22 mouse cellular contexts compared by ENCODE assay signal in genomic region chr6:67791393-67791792, GRCm38 (mm10).
A peak's percentile ranks its signal among the peaks of the same experiment; 100 is the strongest.
DNase-seq lines count a peak whose midpoint lies in the region; ATAC-seq and TF ChIP-seq lines count a peak whose summit lies in the region.
"Had no signal": no experiment of that assay in that cellular context is flagged by ENCODE, and none has a peak within 500 bp of the region (broad histone marks: within the 10 kb centered on the region; RNA-seq: fewer than 3 reads in every experiment).

No protein-coding gene starts in this region.

- H3K4me3 ChIP-seq in midbrain, embryonic 14.5 days (replicated peaks; ENCODE audit: low read depth, low read length): no peak overlapping the region
- H3K4me3 ChIP-seq in midbrain, embryonic 10.5 days: no peak overlapping the region
- no peak overlapping the region for H3K4me3 ChIP-seq in CH12.LX (replicated peaks in 1 of 3; ENCODE audit: low read depth in 2 of 3, low read length in 2 of 3, poor library complexity in 1 of 3)
- H3K4me3 ChIP-seq in heart, adult 2 months: no peak overlapping the region

- H3K36me3 ChIP-seq in midbrain, embryonic 14.5 days (ENCODE audit: control insufficient read depth, insufficient read depth, low read length): no peaks in the 10 kb centered on the region
- no peaks in the 10 kb centered on the region for H3K36me3 ChIP-seq in midbrain, embryonic 10.5 days
- H3K36me3 ChIP-seq in CH12.LX (replicated peaks in 1 of 2; ENCODE audit: control insufficient read depth in 1 of 2, insufficient read depth in 1 of 2, low read length in 1 of 2): no peaks in the 10 kb centered on the region
- no peaks in the 10 kb centered on the region for H3K36me3 ChIP-seq in splenic B cell, adult 2 months (ENCODE audit: control insufficient read depth, insufficient read depth, low read length, poor library complexity, severe bottlenecking)
- H3K36me3 ChIP-seq in heart, adult 2 months (ENCODE audit: control insufficient read depth, insufficient read depth, low read length): no peaks in the 10 kb centered on the region
- H3K36me3 ChIP-seq: G1E had no signal

- TF ChIP-seq CTCF in CH12.LX (conservative IDR thresholded peaks at IDR 0.05 in 1 of 2, IDR thresholded peaks at IDR 0.05 in 1 of 2; ENCODE audit: low read depth in 2 of 2, low read length in 2 of 2): no peak
- TF ChIP-seq CTCF in heart, adult 2 months (IDR thresholded peaks at IDR 0.05): no peak

- no peak for TF ChIP-seq POLR2A in CH12.LX (IDR thresholded peaks at IDR 0.05; ENCODE audit: low read depth, low read length)
- no peak for TF ChIP-seq POLR2A in heart, adult 2 months (IDR thresholded peaks at IDR 0.05; ENCODE audit: insufficient read depth, low read depth, low read length)

- no peaks in the 10 kb centered on the region for H3K9me3 ChIP-seq in midbrain, embryonic 14.5 days (ENCODE audit: control insufficient read depth, low read length)
- H3K9me3 ChIP-seq in midbrain, embryonic 10.5 days (replicated peaks): no peaks in the 10 kb centered on the region
- no peaks in the 10 kb centered on the region for H3K9me3 ChIP-seq in CH12.LX (replicated peaks; ENCODE audit: low read length)
- H3K9me3 ChIP-seq: G1E had no signal

- dilution Hi-C loops in CH12.LX (cut with MboI; ENCODE audit: extremely low pct_ligation_motif_present, extremely low pct_unique_long_range_greater_than_20kb, low sequenced_read_pairs): no loop called here

- H3K27me3 ChIP-seq in midbrain, embryonic 14.5 days (ENCODE audit: control insufficient read depth, insufficient read depth, low read length): no peaks in the 10 kb centered on the region
- H3K27me3 ChIP-seq in midbrain, embryonic 10.5 days (ENCODE audit: low read depth, poor library complexity, severe bottlenecking): no peaks in the 10 kb centered on the region
- no peaks in the 10 kb centered on the region for H3K27me3 ChIP-seq in CH12.LX (replicated peaks)
- no peaks in the 10 kb centered on the region for H3K27me3 ChIP-seq in splenic B cell, adult 2 months (ENCODE audit: control insufficient read depth, insufficient read depth, low read length, poor library complexity, severe bottlenecking)
- H3K27me3 ChIP-seq in heart, adult 2 months (ENCODE audit: control insufficient read depth, insufficient read depth, low read length): no peaks in the 10 kb centered on the region

- TF ChIP-seq EP300 in CH12.LX (IDR thresholded peaks at IDR 0.05; ENCODE audit: low read length): peak; percentile 90
- no peak for TF ChIP-seq EP300 in heart, adult 2 months (IDR thresholded peaks at IDR 0.05; ENCODE audit: insufficient read depth, low read depth, low read length)

- intact Hi-C loops in heart, adult 2 months (cut with DNase I): no loop called here

- ATAC-seq in midbrain, embryonic 14.5 days (ENCODE audit: low FRiP score, low TSS enrichment): peak; percentile 10; the same call in 1 of the 2 replicates
- ATAC-seq: activated CD4-positive, CD25-positive, alpha-beta regulatory T cell, adult 4 months; CD4-positive, CD25-positive, alpha-beta regulatory T cell, adult 4 months; Patski had no signal

- H3K4me2 ChIP-seq in midbrain, embryonic 14.5 days (ENCODE audit: low read length): no peak overlapping the region
- no peak overlapping the region for H3K4me2 ChIP-seq in CH12.LX (ENCODE audit: insufficient read depth, low read depth, poor library complexity, severe bottlenecking)

- in situ Hi-C loops in CH12.LX (cut with MboI; ENCODE audit: low pct_ligation_motif_present, low pct_unique_long_range_greater_than_20kb, low sequenced_read_pairs): no loop called here

- DNase-seq in midbrain, embryonic 14.5 days: no peak
- DNase-seq in midbrain, embryonic 10.5 days (ENCODE audit: low spot score): no peak
- DNase-seq in A20 (ENCODE audit: low read depth, low spot score) (peak; percentile 30), CH12.LX (ENCODE audit: extremely low read depth) (peak; percentile 65)
- DNase-seq in splenic B cell, adult 2 months (ENCODE audit: low read depth, low spot score): peak; percentile 1
- no peak for DNase-seq in heart, adult 2 months
- no peak for DNase-seq in spleen, postnatal 14 days (ENCODE audit: low spot score in 2 of 2)
- no peak for DNase-seq in kidney, adult 8-10 months
- DNase-seq: adrenal gland, adult 2 months; adrenal gland, adult 8-10 months; adrenal gland, postnatal 14 days; adrenal gland, postnatal 25 days; adrenal gland, postnatal 36 days; B cell, adult 2 months; cerebellum, adult 11 months; cerebellum, adult 11-12 months; cerebellum, adult 18-20 months; cerebellum, adult 2 months had no signal

- TF ChIP-seq RAD21 in CH12.LX (IDR thresholded peaks at IDR 0.05; ENCODE audit: low read depth, low read length): no peak

- H3K9ac ChIP-seq in midbrain, embryonic 14.5 days (replicated peaks; ENCODE audit: low read length): no peak overlapping the region
- no peak overlapping the region for H3K9ac ChIP-seq in CH12.LX (ENCODE audit: insufficient read depth, low read depth)
- no peak overlapping the region for H3K9ac ChIP-seq in heart, adult 2 months (ENCODE audit: low read depth, low read length)

- no peaks in the 10 kb centered on the region for H3K79me2 ChIP-seq in CH12.LX (replicated peaks; ENCODE audit: control insufficient read depth, extremely low read depth, insufficient read depth, poor library complexity, severe bottlenecking)
- no peaks in the 10 kb centered on the region for H3K79me2 ChIP-seq in heart, adult 2 months (replicated peaks; ENCODE audit: control insufficient read depth, insufficient read depth, low read length)

- H3K27ac ChIP-seq in midbrain, embryonic 14.5 days (replicated peaks; ENCODE audit: low read depth, low read length): no peak overlapping the region
- H3K27ac ChIP-seq in midbrain, embryonic 10.5 days (replicated peaks): no peak overlapping the region
- H3K27ac ChIP-seq in CH12.LX (ENCODE audit: insufficient read depth, low read depth): no peak overlapping the region
- H3K27ac ChIP-seq in heart, adult 2 months: no peak overlapping the region

- H3K4me1 ChIP-seq in midbrain, embryonic 14.5 days (ENCODE audit: control insufficient read depth, insufficient read depth, low read length): no peaks in the 10 kb centered on the region
- H3K4me1 ChIP-seq in midbrain, embryonic 10.5 days: no peaks in the 10 kb centered on the region
- H3K4me1 ChIP-seq in CH12.LX (ENCODE audit: control insufficient read depth in 1 of 2, insufficient read depth in 2 of 2): peaks cover 8 to 27% of the 10 kb centered on the region in 2 experiments; a peak in 3 of 4 replicates
- no peaks in the 10 kb centered on the region for H3K4me1 ChIP-seq in heart, adult 2 months (ENCODE audit: control insufficient read depth, insufficient read depth, low read length)

TF ChIP-seq in CH12.LX, 34 proteins besides CTCF, POLR2A, EP300 and RAD21:
- no peak for TF ChIP-seq SMC3 (IDR thresholded peaks at IDR 0.05; ENCODE audit: low read depth, low read length)
- peak; percentile 59 for TF ChIP-seq ETS1 (conservative IDR thresholded peaks at IDR 0.05; ENCODE audit: low read depth, low read length)
- 0 out of 2 replicates have a peak, but pooled peaks have one; percentile 43 for TF ChIP-seq TCF12 (IDR thresholded peaks at IDR 0.05; ENCODE audit: low read depth, low read length)
- TF ChIP-seq KAT2A (IDR thresholded peaks at IDR 0.05; ENCODE audit: insufficient replicate concordance, low read length): no peak
- TF ChIP-seq CHD1 (IDR thresholded peaks at IDR 0.05; ENCODE audit: low read depth, low read length): no peak
- peak; percentile 68 for TF ChIP-seq IRF4 (IDR thresholded peaks at IDR 0.05; ENCODE audit: low read depth, low read length)
- peak; percentile 35; the same call in 1 of the 2 replicates for TF ChIP-seq USF2 (conservative IDR thresholded peaks at IDR 0.05; ENCODE audit: low read depth, low read length)
- peak; percentile 47; the same call in 1 of the 2 replicates for TF ChIP-seq RCOR1 (conservative IDR thresholded peaks at IDR 0.05; ENCODE audit: low read depth, low read length)
- TF ChIP-seq BHLHE40 (IDR thresholded peaks at IDR 0.05; ENCODE audit: low read depth, low read length): peak; percentile 79
- peak; percentile 60; the same call in 1 of the 2 replicates for TF ChIP-seq MAFK (IDR thresholded peaks at IDR 0.05; ENCODE audit: insufficient replicate concordance, low read length)
- TF ChIP-seq MAX (IDR thresholded peaks at IDR 0.05; ENCODE audit: low read length): peak; percentile 68
- TF ChIP-seq JUN (IDR thresholded peaks at IDR 0.05; ENCODE audit: insufficient read depth, low read depth, low read length): peak; percentile 40; the same call in 1 of the 2 replicates
- TF ChIP-seq MEF2A (IDR thresholded peaks at IDR 0.05; ENCODE audit: borderline replicate concordance, low read depth, low read length): 0 out of 2 replicates have a peak, but pooled peaks have one; percentile 16
- no peak for TF ChIP-seq E2F4 (IDR thresholded peaks at IDR 0.05; ENCODE audit: insufficient replicate concordance, low read depth, low read length)
- no peak for TF ChIP-seq UBTF (IDR thresholded peaks at IDR 0.05; ENCODE audit: low read depth, low read length)
- no peak for TF ChIP-seq TBP (conservative IDR thresholded peaks at IDR 0.05; ENCODE audit: low read depth, low read length)
TF ChIP-seq in CH12.LX: peak in this region for 10.

Comparison
In these comparisons a context has a peak if more than half of its experiments do, and no peak if none do; other contexts are left out.
1. DNase-seq: peak in A20 (single experiment), CH12.LX (single experiment) and splenic B cell, adult 2 months (single experiment); none in midbrain, embryonic 14.5 days (single experiment), midbrain, embryonic 10.5 days (single experiment), heart, adult 2 months (0 of 2), spleen, postnatal 14 days (0 of 2) and kidney, adult 8-10 months (0 of 2).